Mouse (Mus musculus): ENCODE data around the gene Smtnl1. TPM values are rescaled to one million over a fixed set of nuclear protein-coding genes. Genes with fewer than 3 reads are reported as not detected.

The Smtnl1 gene
- total RNA-seq (2023) = not detected

DNA sequence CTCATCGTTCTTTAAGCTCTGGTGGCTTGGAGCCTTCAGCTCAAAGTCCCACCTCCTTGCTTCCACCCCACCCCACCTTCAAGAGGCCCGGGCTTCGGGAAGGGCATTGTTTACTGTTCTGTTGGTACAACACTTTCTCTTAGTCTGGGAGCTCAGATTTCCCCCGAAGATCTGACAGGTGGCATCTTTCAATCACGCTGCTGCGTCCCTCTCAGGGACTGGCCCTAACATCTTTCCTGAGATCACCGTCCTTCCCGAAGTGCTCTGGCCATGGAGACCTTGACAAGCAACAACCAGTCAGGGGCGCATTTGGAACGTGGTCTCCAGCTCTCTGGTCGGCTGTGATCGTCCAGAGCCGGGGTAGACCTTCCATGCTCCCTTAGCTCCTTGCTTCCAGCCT, at the start of gene Smtnl1:
TSS of gene Smtnl1 (minus strand) at position 101 of the 400 bp plus-strand sequence.

DNA sequence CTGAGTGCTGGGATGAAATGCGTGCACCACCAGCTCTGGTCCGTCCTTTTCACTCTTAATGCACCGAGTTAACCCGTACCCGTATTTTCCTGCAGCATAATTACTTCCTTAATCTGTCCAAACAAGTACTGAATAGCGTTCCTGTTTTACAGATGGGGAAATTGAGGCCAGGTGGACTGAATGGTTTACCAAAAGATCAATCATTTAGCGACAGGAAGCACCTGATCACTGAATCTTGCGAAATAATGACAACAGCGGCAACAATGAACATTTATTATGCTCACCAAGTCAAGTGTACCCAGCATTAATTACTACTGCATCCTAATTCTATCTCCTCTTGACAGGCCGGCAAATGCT, 16.1 kb upstream of the Smtnl1 start, which contains the start of gene Slc43a1:
TSS of gene Slc43a1 (plus strand) at position 258 of the 357 bp plus-strand sequence.

DNA sequence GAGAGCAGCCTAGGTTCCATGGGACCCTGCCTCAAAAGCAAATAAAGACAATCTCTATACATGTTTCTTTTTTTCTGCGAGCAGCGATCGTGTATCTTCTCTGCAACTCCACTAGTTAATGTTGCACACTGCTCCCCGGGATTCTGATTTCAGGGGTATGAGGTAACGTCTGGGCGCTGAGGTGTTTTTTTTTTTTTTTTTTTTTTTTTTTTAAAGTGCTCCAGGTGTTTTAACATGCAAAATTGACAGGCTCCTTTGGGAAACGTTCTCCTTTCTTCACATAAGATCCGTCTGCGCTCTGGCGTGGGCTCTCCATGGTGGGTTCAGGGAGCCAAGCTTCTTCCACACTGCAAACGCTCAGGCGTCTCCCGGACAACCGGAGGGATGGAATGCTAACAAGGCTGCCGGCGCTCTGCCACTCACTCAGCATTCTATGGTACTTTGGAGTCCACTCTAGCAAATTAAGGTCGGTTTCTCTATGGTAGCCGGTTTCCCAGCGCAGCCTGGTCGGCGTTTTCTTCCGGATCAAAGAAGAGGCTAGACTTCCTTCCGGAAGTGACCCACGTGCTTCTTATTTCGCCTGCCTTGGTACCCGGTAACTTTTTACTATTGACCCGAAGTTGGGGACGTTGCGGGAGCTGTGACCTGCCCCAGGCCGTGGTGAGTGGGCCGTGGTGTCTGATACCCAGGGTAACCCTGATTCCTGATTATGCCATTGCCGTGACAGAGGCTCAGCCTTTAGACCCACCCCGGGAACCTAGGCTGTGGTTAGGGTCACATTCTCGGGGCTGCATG, 4.2 kb upstream of the Smtnl1 start, which contains the start of gene Timm10:
TSS of gene Timm10 (plus strand) at position 510 of the 795 bp plus-strand sequence.

DNA sequence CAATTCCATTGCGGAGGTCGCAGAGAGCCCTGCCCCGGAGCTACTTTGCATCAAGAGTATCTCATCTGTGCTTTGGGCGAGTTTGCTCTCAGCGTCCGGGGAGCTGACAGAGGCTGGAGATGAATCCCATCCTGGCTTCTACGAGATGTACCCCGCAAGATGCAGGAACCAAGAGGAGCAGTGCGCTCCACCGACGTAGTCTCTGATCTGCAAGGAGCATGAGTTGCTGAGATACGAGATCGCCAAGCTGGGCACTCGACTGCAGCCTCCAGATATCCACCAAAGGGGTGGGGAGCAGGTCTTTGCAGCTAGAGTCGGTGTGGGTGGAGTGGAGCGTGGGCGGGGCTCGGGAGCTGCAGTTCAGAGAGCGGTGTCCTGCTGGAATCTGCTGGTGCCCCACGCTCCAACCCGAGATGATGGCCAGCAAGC, 23.9 kb downstream of the Smtnl1 start, which contains the start of gene Ube2l6:
TSS of gene Ube2l6 (plus strand) at position 336 of the 429 bp plus-strand sequence.

DNA sequence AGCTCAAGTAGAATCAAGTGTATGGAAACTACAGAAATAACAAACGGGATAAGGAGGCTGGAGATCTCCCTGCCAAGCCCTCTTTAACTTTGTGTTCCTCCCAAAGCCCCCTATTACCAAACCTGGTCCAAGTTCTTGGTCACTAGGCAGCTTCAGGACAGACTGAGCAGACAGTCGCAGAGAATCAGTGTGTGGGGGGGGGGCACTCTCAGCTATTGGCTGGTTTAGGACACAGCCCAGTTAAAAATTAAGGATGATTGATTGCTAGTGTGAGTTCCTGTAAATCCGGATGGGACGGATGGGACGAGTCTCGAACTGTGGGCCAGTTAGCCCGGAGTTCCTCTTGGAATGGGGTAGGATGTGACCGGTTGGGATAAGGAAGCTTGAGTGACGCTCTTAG, 47.2 kb downstream of the Smtnl1 start, which contains the start of gene Serping1:
TSS of gene Serping1 (minus strand) at position 204 of the 400 bp plus-strand sequence.

Other genes starting within 250 kb of the Smtnl1 start
- gene Ctnnd1, start 171.9 kb downstream of the Smtnl1 start, total RNA-seq (2023) = 1 to 10 TPM; 1.4 to 2.3 TPM
- not detected for gene Btbd18, start 163.6 kb downstream of the Smtnl1 start, total RNA-seq (2023)
- gene Selenoh, start 151.9 kb downstream of the Smtnl1 start, total RNA-seq (2023) = 10 to 100 TPM; 43.5 to 54.2 TPM
- gene Gm28635, start 144.6 kb downstream of the Smtnl1 start, total RNA-seq (2023) = not detected
- gene Med19, start 144.2 kb downstream of the Smtnl1 start, total RNA-seq (2023) = 10 to 100 TPM; 16.4 to 18.7 TPM
- gene Tmx2, start 143.5 kb downstream of the Smtnl1 start, total RNA-seq (2023) = 10 to 100 TPM; 39.3 to 46.5 TPM
- 10 to 100 TPM; 53.5 to 55.2 TPM for gene Zdhhc5, start 107.5 kb downstream of the Smtnl1 start, total RNA-seq (2023)
- gene Clp1, start 95.3 kb downstream of the Smtnl1 start, total RNA-seq (2023) = 10 to 100 TPM; 26.6 to 32.2 TPM
- under 1 TPM in 1 of 2 experiments, not detected in 1; 0.74 TPM for gene Ypel4, start 88.6 kb downstream of the Smtnl1 start, total RNA-seq (2023)
- not detected for gene Gm19426, start 79.0 kb downstream of the Smtnl1 start, total RNA-seq (2023)
- under 1 TPM in 1 of 2 experiments, not detected in 1; 0.33 TPM for gene Serping1, start 47.2 kb downstream of the Smtnl1 start, total RNA-seq (2023)
- 1 to 10 TPM; 3.6 to 3.9 TPM for gene Ube2l6, start 23.8 kb downstream of the Smtnl1 start, total RNA-seq (2023)
- 10 to 100 TPM in 1 of 2 experiments, 1 to 10 TPM in 1; 8.7 to 16.9 TPM for gene Timm10, start 4.3 kb upstream of the Smtnl1 start, total RNA-seq (2023)
- gene Slc43a1, start 16.2 kb upstream of the Smtnl1 start, total RNA-seq (2023) = 1 to 10 TPM; 1.3 to 1.4 TPM
- gene Rtn4rl2, start 64.1 kb upstream of the Smtnl1 start, total RNA-seq (2023) = not detected
- 1 to 10 TPM; 3.2 to 5.3 TPM for gene Slc43a3, start 113.9 kb upstream of the Smtnl1 start, total RNA-seq (2023)
- not detected for gene Prg2, start 157.8 kb upstream of the Smtnl1 start, total RNA-seq (2023)
- not detected for gene Prg3, start 165.6 kb upstream of the Smtnl1 start, total RNA-seq (2023)
- gene Ssrp1, start 214.6 kb upstream of the Smtnl1 start, total RNA-seq (2023) = 100 to 1,000 TPM; 156 to 181 TPM
- under 1 TPM in 1 of 2 experiments, not detected in 1; 0.96 TPM for gene P2rx3, start 214.8 kb upstream of the Smtnl1 start, total RNA-seq (2023)
- gene Tnks1bp1, start 225.4 kb upstream of the Smtnl1 start, total RNA-seq (2023) = 10 to 100 TPM; 25.3 to 30.9 TPM

Measured in T-cell, adult 66 days (primary cell).